Mouse (Mus musculus) hindbrain, embryonic 10.5 days (tissue): ENCODE data around the gene Rbck1. TPM values are rescaled to one million over a fixed set of nuclear protein-coding genes. Genes with fewer than 3 reads are reported as not detected.

Experiments used
- DNase-seq: peaks from one replicate; pipeline ENCODE4 v3.0.0-alpha.2; 2017; ENCODE audit warnings: low spot score
- H3K27ac ChIP-seq: fragments of 300-500 bp; sonication (generic); 2 replicates; pipeline ENCODE4 v1.5.1; 2016; ENCODE audit warnings: mild to moderate bottlenecking, moderate library complexity
- H3K27me3 ChIP-seq: fragments of 300-500 bp; sonication (generic); 2 replicates; pipeline ENCODE4 v1.6.1; 2016; ENCODE audit warnings: mild to moderate bottlenecking; ENCODE audit not compliant: poor library complexity, insufficient read depth, severe bottlenecking
- H3K36me3 ChIP-seq: fragments of 300-500 bp; sonication (generic); 2 replicates; pipeline ENCODE4 v1.6.1; 2016; ENCODE audit warnings: mild to moderate bottlenecking, moderate library complexity
- H3K4me1 ChIP-seq: fragments of 300-500 bp; sonication (generic); replicated peaks from 2 replicates; pipeline ENCODE4 v1.6.1; 2016; ENCODE audit warnings: mild to moderate bottlenecking
- H3K4me3 ChIP-seq: fragments of 300-500 bp; sonication (generic); 2 replicates; pipeline ENCODE4 v1.5.1; 2016; ENCODE audit warnings: mild to moderate bottlenecking, moderate library complexity
- H3K9me3 ChIP-seq: fragments of 300-500 bp; sonication (generic); 2 replicates; pipeline ENCODE4 v1.6.1; 2016; ENCODE audit warnings: mild to moderate bottlenecking, moderate library complexity
- WGBS: fragments of 180-500 bp; shearing (Covaris S2); methylation state at CpG from one replicate; pipeline ENCODE4 v1.1.7; 2016; 5-methylcytosine and 5-hydroxymethylcytosine counted together
- polyA plus RNA-seq: library from polyadenylated mRNA; unstranded; fragments of >200 nt; fragmentation: Nextera tagmentation; extraction: Ambion mirVana; gene quantifications from 2 replicates; pipeline ENCODE4 v1.2.1, GENCODE M21; 2016

The Rbck1 gene
- polyA plus RNA-seq, 1 experiment from 2014 or later, result 93.2 TPM

DNA sequence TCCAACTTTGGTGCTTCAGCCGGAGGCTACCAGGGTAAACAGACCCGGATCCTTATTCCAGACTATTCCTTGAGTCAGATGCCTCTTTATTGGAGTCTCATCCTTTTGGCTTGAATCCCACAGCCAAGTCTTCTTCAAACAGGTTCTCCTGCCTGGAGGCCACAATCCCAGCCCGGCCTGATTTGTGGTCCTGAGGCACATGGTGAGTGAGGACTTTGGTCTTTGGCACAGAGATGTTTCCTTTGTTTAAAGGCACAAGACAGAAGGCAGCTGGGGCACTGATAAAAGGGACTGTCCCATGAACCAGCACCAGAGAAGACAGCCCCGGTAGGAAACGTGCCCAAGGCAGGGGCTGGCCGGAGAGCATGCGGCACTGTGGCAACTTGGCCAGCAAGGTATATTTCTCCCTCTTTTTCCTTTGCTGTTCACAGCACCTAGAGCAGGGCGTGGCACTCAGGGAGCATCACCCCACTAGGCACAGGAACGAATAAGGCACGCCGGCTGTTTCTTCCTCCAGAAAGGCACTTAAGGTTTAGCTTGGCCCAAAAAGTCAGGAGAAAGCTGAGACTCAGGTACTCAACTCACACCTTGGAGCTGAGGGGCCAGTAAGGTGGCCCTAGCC lies 5.2 kb upstream of the Rbck1 start:
- H3K4me1 ChIP-seq, result peaks cover 16% of the 10 kb centered on the region
- H3K27ac ChIP-seq, result no peak overlapping the region
- H3K27me3 ChIP-seq, result peaks cover 19% of the 10 kb centered on the region
- WGBS, result 91% methylated on average over 11 of the region's 11 CpGs
- DNase-seq, result no peak
- H3K4me3 ChIP-seq, result no peak overlapping the region
- no peaks in the 10 kb centered on the region for H3K9me3 ChIP-seq
- H3K36me3 ChIP-seq, result no peaks in the 10 kb centered on the region

DNA sequence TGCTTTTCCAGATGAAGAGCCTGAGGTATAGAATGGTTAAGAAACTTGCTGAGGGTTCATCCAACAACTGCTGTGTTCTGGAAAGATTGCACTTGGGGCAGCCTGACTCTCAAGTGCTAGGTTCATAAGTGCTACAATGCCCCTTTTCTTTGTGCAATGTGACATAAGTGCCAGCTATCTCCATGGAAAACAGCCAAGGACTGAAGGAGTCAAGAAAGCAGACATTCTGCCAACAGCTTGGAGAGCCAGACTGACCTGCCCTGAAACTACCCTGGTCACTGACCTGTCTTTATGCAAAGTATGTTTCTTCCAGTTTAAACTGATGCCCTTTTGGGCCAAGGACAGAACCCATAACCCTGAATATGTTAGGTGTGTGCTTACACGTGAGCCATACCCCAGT lies 4.4 kb upstream of the Rbck1 start:
- no peaks in the 10 kb centered on the region for H3K36me3 ChIP-seq
- 86% methylated on average over 1 of the region's 1 CpGs for whole genome bisulfite sequencing
- H3K4me1 ChIP-seq, result peaks cover 18% of the 10 kb centered on the region
- H3K27me3 ChIP-seq, result peaks cover 11% of the 10 kb centered on the region; the same call in 1 of the 2 replicates
- no peak for DNase-seq
- no peak overlapping the region for H3K27ac ChIP-seq
- H3K9me3 ChIP-seq, result no peaks in the 10 kb centered on the region
- H3K4me3 ChIP-seq, result no peak overlapping the region

DNA sequence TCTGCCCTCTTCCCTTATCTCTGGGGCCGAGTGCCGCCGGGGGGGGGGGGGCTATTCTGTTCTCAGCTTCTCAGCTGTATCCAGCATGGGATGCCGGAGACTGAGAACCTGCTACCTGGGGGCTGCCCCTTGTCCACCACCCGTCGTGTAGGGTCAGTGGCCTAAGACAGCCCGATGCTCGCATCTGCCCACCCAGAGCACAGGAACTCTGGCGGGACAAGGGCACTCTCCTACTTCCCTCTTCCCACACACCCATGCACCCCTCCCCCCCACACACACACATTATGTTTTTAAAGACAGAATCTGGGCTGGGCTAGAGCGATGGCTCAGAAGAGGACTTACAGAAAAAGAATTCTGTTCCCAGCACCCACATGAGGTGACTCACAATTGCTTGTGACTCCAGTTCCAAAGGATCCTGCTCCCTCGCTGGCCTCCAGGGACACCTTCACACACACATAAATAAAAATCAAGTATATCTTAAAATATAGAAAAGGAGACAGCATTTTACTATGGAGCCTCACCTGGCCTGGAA lies 2.9 kb upstream of the Rbck1 start:
- Histone ChIP-seq H3K27ac (peak overlapping the region; percentile 23; the same call in 1 of the 2 replicates), H3K4me3 (no peak overlapping the region), H3K27me3 (peaks cover 8% of the 10 kb centered on the region; the same call in 1 of the 2 replicates), H3K4me1 (peaks cover 33% of the 10 kb centered on the region), H3K36me3 (peaks cover 5% of the 10 kb centered on the region; the same call in 1 of the 2 replicates), H3K9me3 (no peaks in the 10 kb centered on the region)
- 52% methylated on average over 11 of the region's 11 CpGs for WGBS
- no peak for DNase-seq

DNA sequence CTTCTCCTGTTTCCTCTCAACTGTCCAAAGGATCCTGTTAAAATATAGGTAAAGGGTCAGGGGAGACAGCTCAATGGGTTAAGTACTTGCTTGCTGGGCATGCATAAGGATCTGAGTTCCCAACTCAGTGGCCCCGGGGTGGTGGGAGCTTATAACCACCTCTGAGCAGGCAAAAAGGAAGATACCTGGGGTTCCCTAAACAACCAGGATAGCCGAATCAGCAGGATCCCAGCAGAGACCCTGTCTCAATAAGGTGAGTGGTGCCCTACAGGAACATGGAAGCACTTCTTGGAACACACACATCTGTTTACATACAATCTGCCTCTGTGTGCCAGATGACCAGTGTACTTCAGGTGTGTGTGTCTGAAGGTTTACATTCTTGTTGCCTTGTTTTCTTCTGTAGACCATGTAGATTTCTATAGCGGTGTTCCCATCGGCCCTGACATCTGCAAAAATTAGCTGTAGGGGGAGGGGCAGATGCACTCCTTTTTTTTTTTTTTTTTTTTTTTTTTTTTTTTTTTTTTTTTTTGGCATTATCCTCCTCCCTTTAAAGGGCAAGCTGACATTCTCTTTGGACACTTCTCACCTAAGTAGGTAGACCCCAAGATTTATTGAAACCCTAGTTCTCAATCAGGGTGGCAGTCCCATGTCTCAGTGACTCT lies 1.0 kb upstream of the Rbck1 start:
- no peak overlapping the region for H3K4me3 ChIP-seq
- H3K4me1 ChIP-seq, result peaks cover 35% of the 10 kb centered on the region

DNA sequence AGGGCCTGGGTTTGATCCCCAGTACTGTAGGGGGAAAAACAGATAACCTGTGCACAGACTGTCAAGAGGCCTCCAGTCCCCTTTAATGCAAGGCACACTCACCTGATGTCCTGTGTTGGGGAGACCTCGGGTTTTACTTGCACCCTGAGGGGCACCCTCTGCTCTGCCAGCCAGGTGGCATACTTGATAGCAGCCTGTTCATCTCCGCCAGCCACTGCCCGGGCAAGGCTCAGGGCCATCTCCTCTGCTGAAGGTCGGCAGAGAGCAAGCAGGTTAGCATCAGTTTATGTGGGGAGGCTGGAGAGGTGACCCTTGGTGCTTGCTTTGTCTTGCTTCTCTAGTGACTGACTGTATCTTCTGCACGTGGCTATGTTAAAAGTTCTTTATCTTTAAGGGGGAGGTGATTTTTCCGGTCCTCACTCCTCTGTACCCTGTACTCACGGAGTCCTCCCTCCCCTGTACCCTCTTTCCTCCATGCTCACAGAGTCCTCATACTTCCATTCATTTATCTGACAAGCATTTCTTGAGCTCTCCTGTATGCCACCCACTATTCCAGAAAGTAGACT lies 1.5 kb downstream of the Rbck1 start:
- Histone ChIP-seq H3K4me3 (peak overlapping the region; percentile 90), H3K27ac (no peak overlapping the region), H3K4me1 (peaks cover 35% of the 10 kb centered on the region), H3K27me3 (0 out of 2 replicates have a peak, but pooled peaks cover 4% of the 10 kb centered on the region), H3K36me3 (peaks cover 48% of the 10 kb centered on the region), H3K9me3 (no peaks in the 10 kb centered on the region)
- WGBS, result 66% methylated on average over 7 of the region's 7 CpGs
- DNase-seq, result no peak

More for the DNA sequence above, 1.0 kb upstream of the Rbck1 start:
- Histone ChIP-seq H3K27ac (no peak overlapping the region), H3K36me3 (peaks cover 22% of the 10 kb centered on the region), H3K9me3 (no peaks in the 10 kb centered on the region), H3K27me3 (peaks cover 8% of the 10 kb centered on the region; the same call in 1 of the 2 replicates)
- DNase-seq, result no peak
- 73% methylated on average over 4 of the region's 4 CpGs for WGBS

DNA sequence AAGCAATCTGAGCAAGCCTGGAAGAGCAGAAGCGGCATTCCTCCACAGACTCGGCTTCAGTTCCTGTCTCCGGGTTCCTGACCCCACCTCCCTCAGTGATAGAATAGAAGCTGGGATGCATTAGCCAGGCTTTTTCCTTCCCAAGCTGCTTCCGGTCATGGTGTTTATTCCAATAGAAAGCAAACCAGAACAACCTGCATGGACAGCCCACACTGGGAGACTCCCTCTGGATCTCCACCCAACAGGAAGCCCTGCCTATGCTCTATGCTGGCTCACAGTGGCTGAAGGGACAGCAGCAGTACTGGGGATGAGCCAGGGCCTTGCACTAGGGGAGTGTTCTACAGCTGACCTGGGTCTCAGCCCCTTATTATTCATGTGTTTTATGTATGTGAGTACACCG lies 4.5 kb downstream of the Rbck1 start:
- Histone ChIP-seq H3K27ac (no peak overlapping the region), H3K27me3 (no peaks in the 10 kb centered on the region), H3K4me1 (peaks cover 21% of the 10 kb centered on the region), H3K36me3 (peaks cover 77% of the 10 kb centered on the region), H3K9me3 (no peaks in the 10 kb centered on the region), H3K4me3 (no peak overlapping the region)
- WGBS, result 83% methylated on average over 5 of the region's 5 CpGs
- DNase-seq, result no peak

DNA sequence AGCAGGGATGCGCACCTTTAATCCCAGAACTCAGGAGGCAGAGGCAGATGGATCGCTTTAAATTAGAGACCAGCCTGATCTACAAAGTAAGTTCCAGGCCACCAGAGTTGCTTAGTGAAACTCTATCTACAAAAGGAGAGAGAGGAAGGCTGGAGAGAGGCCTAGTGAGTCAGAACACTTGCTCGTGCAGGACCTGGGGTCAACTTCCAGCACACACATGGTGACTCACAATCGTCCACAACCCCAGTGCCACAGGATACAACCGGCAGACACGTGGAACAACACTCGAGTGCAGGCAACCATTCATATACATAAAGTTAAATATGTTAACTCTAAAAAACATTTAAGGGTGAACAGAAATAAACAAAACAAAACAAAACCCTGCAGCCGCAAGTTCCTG lies 5.8 kb downstream of the Rbck1 start:
- no peaks in the 10 kb centered on the region for H3K27me3 ChIP-seq
- H3K4me1 ChIP-seq, result peaks cover 15% of the 10 kb centered on the region
- H3K27ac ChIP-seq, result no peak overlapping the region
- DNase-seq, result no peak
- H3K4me3 ChIP-seq, result no peak overlapping the region
- WGBS, result 88% methylated on average over 8 of the region's 8 CpGs
- H3K36me3 ChIP-seq, result peaks cover 91% of the 10 kb centered on the region
- H3K9me3 ChIP-seq, result no peaks in the 10 kb centered on the region

DNA sequence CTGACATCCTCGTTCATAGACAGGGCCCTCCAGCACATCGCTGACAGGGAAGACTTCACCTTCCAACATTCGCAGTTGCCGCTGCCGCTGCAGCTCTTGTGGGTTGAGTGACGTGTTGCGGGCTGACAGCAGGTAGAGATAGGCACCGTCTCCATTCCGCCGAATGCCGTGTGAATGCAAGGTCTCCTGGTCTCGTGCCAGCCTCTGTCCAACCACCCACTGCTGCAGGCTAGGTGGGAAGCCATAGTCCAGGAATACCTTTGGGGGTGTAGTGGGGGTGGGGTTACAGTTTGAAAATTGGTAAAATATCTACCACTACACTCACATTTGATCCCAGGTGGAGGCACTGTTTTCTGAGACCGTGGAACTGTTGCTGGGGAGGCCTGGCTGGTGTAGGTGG lies 6.3 kb downstream of the Rbck1 start:
- no peak overlapping the region for H3K4me3 ChIP-seq
- H3K27me3 ChIP-seq, result no peaks in the 10 kb centered on the region
- no peak overlapping the region for H3K27ac ChIP-seq
- DNase-seq, result no peak
- no peaks in the 10 kb centered on the region for H3K9me3 ChIP-seq
- WGBS, result 93% methylated on average over 13 of the region's 13 CpGs
- peaks cover 96% of the 10 kb centered on the region for H3K36me3 ChIP-seq
- H3K4me1 ChIP-seq, result peaks cover 10% of the 10 kb centered on the region

DNA sequence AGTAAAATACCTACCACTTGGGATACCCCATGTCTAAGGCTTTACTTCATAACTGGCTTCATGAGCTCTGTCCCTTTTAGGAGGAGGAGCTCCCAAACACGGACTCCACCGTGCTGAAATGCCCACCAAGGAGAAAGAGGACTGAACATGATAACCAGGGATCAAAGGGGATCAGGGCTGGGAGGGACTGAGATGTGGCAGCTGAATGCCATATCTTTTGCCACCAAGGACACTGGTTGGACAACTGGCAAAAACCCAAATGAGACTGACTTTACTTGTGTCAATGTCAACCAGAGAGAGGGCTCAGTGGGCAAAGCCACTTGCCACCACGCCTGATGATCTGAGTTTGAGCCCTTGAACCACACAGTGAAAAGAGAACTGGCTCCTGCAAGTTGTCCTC lies 7.6 kb downstream of the Rbck1 start:
- DNase-seq, result no peak
- no peak overlapping the region for H3K27ac ChIP-seq
- H3K9me3 ChIP-seq, result no peaks in the 10 kb centered on the region
- no peaks in the 10 kb centered on the region for H3K27me3 ChIP-seq
- no peak overlapping the region for H3K4me3 ChIP-seq
- H3K36me3 ChIP-seq, result peaks cover 98% of the 10 kb centered on the region
- no peaks in the 10 kb centered on the region for H3K4me1 ChIP-seq
- 89% methylated on average over 3 of the region's 3 CpGs for WGBS

DNA sequence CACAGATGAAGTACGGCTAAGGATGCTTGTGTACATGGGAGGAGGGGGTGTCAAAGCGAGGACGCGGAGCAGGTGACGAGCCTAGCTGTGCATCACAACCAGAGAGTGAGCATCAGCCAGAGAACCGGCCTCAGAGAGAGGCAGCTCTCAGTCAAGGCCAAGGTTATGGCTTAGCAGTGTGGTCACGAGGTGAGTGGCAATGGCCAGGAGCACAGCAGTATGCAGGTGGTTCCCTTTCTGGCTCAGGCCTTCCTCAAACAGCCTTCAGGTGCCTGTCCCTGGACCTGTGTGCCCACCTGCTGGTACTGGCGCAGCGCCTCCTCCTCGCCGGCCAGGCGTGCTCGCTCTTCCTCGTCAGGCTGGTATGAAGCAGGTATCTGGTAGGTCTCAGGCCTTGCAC lies 8.5 kb downstream of the Rbck1 start:
- H3K4me3 ChIP-seq, result no peak overlapping the region
- no peak for DNase-seq
- no peak overlapping the region for H3K27ac ChIP-seq
- H3K4me1 ChIP-seq, result no peaks in the 10 kb centered on the region
- no peaks in the 10 kb centered on the region for H3K27me3 ChIP-seq
- H3K36me3 ChIP-seq, result peaks cover 100% of the 10 kb centered on the region
- H3K9me3 ChIP-seq, result no peaks in the 10 kb centered on the region
- WGBS, result 95% methylated on average over 14 of the region's 14 CpGs

DNA sequence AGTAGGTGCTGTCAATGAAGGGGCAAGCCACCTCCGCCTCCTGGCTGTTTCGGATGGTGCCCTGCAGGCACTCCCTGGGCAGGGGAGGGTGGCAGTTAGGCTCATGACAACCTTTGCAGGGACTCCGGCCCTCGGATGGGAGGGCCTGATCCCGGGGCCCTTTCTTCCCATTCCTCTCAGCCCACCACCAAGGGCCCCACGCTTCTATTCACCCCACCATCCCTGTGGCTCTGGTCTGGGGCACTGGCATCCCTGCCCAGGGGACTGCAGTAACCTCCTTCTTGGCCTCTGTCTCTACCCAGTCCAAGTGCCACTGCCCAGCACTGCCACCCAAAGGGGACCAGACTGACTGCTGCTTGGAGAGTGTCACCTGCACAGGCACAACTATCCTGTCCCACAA lies 10.3 kb downstream of the Rbck1 start:
- Histone ChIP-seq H3K36me3 (peaks cover 98% of the 10 kb centered on the region), H3K27me3 (no peaks in the 10 kb centered on the region), H3K9me3 (no peaks in the 10 kb centered on the region), H3K4me3 (no peak overlapping the region), H3K27ac (peak overlapping the region; percentile 35; the same call in 1 of the 2 replicates), H3K4me1 (no peaks in the 10 kb centered on the region)
- 92% methylated on average over 6 of the region's 6 CpGs for WGBS
- no peak for DNase-seq

DNA sequence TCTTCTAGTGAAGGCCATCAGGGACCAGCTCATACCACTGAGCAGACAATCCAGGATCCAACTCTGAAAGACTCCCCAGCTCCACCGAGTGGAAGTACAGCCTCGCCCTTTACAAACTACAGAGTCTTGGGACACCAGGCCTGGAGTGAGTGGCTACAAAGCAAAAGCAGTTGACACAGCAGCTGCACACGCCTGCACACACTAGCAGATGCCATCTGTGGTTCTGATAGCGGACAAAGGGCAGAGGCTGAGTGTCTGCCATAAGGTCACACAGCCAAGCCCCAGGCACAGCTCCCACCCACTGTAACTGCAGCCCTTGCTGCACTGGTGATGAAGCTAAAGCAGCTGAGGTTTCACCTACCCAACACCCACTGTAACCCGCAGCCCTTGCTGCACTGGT lies 10.9 kb downstream of the Rbck1 start:
- H3K36me3 ChIP-seq, result peaks cover 98% of the 10 kb centered on the region

DNA sequence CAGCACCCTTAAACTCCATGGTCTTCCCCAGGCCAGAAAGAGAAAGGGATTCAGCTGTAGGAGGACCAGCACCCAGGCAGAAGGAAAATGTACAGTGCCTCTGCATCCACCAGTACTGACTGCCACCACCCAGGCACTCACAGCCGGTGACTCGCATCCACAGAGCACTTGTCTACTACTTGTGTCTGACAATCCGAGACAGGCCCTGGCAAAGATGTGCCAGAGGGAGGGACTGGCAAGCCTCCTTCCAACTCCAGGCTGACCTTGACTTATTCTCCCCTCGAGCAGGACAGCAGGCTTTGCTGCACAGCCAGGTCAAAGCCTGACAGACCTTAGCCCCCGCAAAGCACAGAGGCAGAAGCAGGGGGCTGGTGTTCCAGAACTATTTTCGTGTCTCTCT lies 15.4 kb downstream of the Rbck1 start:
- Histone ChIP-seq H3K27me3 (no peaks in the 10 kb centered on the region), H3K4me1 (no peaks in the 10 kb centered on the region), H3K9me3 (no peaks in the 10 kb centered on the region), H3K27ac (no peak overlapping the region), H3K36me3 (peaks cover 98% of the 10 kb centered on the region), H3K4me3 (no peak overlapping the region)
- 86% methylated on average over 6 of the region's 6 CpGs for WGBS
- DNase-seq, result no peak

More for the DNA sequence above, 10.9 kb downstream of the Rbck1 start:
- Histone ChIP-seq H3K4me1 (no peaks in the 10 kb centered on the region), H3K27me3 (no peaks in the 10 kb centered on the region), H3K27ac (peak overlapping the region; percentile 35; the same call in 1 of the 2 replicates), H3K9me3 (no peaks in the 10 kb centered on the region), H3K4me3 (no peak overlapping the region)
- 81% methylated on average over 5 of the region's 5 CpGs for WGBS
- DNase-seq, result no peak
